Mouse (Mus musculus) effector memory CD4-positive, alpha-beta T cell, adult 7 months (primary cell): ENCODE results near the gene Ssr4. TPM values are rescaled to one million over a fixed set of nuclear protein-coding genes. Genes with fewer than 3 reads are reported as not detected.

Experiments
- polyA plus RNA-seq: library from polyadenylated mRNA; unstranded; fragments of 100-300 nt; shearing (Covaris generic); gene quantifications from one replicate; pipeline ENCODE4 v1.2.1, GENCODE M21; 2017

Gene Ssr4
- polyA plus RNA-seq = 217 TPM

GRCm38 (mm10) chrX:73786364-73787224, at the start of gene Ssr4, which contains the start of gene Idh3g:
TSS of gene Ssr4 (plus strand) at chrX:73787028.
TSS of gene Idh3g (minus strand) at chrX:73786897.

DNA sequence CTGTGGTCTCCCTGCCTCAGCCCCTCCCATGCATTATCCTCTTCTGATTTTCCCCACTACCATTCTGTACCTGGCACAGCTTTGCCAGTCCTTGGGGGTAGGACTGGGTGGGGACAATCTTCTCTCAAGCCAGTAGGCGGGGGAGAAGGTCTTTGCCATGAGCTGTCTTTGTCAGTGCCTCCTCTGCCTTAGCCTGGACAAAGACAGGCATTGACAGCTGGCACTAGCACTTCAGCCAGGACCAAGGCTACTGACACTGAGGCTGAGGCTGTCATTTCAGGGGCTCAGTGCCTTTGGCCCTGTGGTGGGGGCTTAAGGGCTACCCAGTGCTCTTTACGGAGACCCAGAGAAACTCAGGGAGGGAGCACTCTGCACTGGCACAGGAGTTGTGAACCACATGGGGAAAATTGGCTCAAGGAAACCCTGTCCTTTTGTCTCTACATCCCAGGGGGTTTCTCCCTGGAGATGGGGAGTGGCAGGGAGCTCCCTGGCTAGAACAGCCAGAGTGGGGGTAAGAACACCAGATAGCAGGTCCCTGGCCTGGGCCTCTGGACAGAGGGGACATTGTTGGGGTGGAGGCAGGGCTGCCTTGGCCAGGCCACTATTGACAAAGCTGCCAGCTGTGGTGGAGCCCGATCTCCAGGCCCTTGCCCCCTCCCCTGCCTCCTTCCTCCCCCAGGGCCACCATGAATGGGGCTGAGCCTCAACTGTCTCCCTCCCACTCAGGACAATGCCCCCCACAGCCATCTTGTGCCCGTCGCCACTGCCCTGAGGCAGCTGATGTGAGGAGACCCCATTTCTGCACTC, 30.3 kb upstream of the Ssr4 start, which contains the start of gene Plxnb3:
Gene Plxnb3 (plus strand): TSS at position 757 of the 807 bp plus-strand sequence.

DNA sequence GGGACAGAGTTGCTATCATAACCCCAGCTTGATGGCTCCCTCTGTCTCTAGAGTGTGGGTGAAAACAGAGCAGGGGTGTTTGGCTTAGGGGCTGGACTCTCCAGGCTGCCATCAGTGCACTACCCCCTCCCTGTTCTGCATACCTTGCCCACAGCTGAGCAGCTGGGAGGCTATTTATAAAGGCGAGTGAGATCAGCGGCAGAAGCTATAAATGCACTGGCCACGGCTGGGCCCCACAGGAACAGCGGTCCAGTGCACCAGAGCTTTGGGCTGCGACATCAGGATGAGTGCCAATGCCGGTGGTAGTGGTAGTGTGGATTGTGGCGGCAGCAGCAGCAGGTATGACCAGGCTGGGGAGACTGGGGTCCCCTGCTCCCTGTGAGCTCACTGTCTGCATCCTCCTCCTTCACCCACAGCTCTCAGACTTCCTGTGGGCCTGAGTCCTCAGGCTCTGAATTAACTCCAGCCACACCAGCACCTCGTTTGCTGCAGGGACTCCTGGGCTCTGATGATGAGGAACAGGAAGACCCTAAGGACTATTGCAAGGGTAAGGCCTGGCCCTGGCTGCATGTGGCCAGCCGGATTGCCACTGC, 12.6 kb upstream of the Ssr4 start, which contains the start of gene Srpk3:
Gene Srpk3 (plus strand): TSS at position 238 of the 593 bp plus-strand sequence.

DNA sequence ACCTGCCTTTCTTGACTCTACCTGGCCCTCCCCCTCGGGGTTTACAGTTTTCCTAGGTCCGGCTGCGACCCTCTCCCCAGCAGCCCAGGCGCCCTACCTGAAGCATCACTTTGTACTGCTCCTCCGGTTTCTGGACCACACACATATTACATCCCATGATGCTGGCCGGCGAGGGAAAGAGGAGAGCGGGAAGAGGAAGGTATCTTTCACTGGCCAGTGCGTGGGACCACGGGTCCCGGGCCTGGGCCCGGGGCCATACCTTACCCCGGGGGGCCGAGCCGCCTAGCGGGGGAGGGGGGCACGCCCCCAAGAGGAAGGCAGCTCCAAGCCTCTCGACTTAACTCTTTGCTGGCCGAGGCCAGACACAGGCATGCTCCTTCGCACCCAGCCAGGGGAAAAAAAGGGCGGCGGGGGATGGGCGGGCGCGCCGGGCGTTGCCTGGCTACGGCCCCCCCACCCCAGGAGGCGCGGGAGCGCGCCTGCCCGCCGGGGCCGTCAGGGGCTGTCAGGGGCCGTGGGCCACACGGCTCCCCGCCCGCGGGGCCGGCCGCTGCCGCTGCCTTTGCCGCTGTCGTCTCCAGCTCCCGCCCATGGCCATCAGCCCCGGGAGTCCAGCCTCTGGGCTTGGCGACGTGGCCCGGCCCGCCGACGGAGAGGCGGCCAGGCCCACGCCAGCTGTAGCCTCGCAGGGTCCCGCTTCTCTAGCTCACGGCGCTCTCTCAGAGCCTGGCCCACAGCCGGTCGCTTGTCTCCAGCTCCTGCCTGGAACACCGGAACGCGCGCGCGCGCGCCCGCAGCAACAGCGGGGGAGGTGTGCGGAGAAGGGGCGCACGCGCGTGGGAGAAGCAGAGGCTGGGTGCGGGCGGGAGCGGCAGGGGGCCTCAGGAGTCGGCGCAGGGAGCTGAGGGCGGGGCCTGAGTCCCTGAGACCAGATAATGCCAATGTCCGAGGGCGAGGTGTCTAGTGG, 37.6 kb downstream of the Ssr4 start, which contains the start of gene Pdzd4:
Gene Pdzd4 (minus strand): TSS at position 785 of the 967 bp plus-strand sequence.

Other genes starting within 250 kb of the Ssr4 start
- gene Dusp9, start 147.6 kb upstream of the Ssr4 start, polyA plus RNA-seq = not detected
- gene Pnck, start 126.9 kb upstream of the Ssr4 start, polyA plus RNA-seq = 2.1 TPM
- not detected for gene Slc6a8, start 113.9 kb upstream of the Ssr4 start, polyA plus RNA-seq
- gene Bcap31, start 70.9 kb upstream of the Ssr4 start, polyA plus RNA-seq = 197 TPM
- 15.5 TPM for gene Abcd1, start 70.4 kb upstream of the Ssr4 start, polyA plus RNA-seq
- 0.21 TPM for gene Plxnb3, start 29.9 kb upstream of the Ssr4 start, polyA plus RNA-seq
- gene Srpk3, start 12.6 kb upstream of the Ssr4 start, polyA plus RNA-seq = 0.68 TPM
- gene Idh3g, start 131 bp upstream of the Ssr4 start, polyA plus RNA-seq = 168 TPM
- 0.10 TPM for gene Pdzd4, start 37.9 kb downstream of the Ssr4 start, polyA plus RNA-seq
- gene Avpr2, start 105.1 kb downstream of the Ssr4 start, polyA plus RNA-seq = 1.5 TPM
- gene L1cam, start 109.1 kb downstream of the Ssr4 start, polyA plus RNA-seq = 24.8 TPM
- 216 TPM for gene Arhgap4, start 134.8 kb downstream of the Ssr4 start, polyA plus RNA-seq
- 116 TPM for gene Naa10, start 134.9 kb downstream of the Ssr4 start, polyA plus RNA-seq
- gene Renbp, start 143.8 kb downstream of the Ssr4 start, polyA plus RNA-seq = 1.8 TPM
- 31.7 TPM for gene Hcfc1, start 179.3 kb downstream of the Ssr4 start, polyA plus RNA-seq
- gene Irak1, start 236.9 kb downstream of the Ssr4 start, polyA plus RNA-seq = 143 TPM